Mouse (Mus musculus) left cerebral cortex, postnatal 14 days (tissue): Measurements from ENCODE around the gene Lipt2. TPM values are rescaled to one million over a fixed set of nuclear protein-coding genes. Genes with fewer than 3 reads are reported as not detected.

ENCODE experiments used
- DNase-seq, 2 experiments: peaks; one replicate each; pipeline ENCODE4 v3.0.0; 2021 to 2022; ENCODE audit warnings: low spot score in 2 of 2, mixed read lengths in 1 of 2
- intact Hi-C: fragments of 180-260 bp; cut with DNase I; formaldehyde crosslinking; loops from one replicate; pipeline ENCODE4 v1.15.1; 2025
- total RNA-seq, 2 experiments: library from RNA; stranded (reverse); gene quantifications; 2 replicates each; pipeline ENCODE4 v1.2.3; 2021

The Lipt2 gene
- total RNA-seq, 2 experiments from 2014 or later: 4.3 to 5.5 TPM

GRCm38 (mm10) chr7:100160006-100160405 lies 929 bp downstream of the Lipt2 start:
- no peak for DNase-seq

GRCm38 (mm10) chr7:100163506-100163905 lies 4.4 kb downstream of the Lipt2 start:
- no peak for DNase-seq
- intact Hi-C loops: no loop called here

More at GRCm38 (mm10) chr7:100160006-100160405, 929 bp downstream of the Lipt2 start:
- intact Hi-C loops: no loop called here

- intact Hi-C loops: no loop called here
- no peak for DNase-seq
These were observed 9.6 kb downstream of the Lipt2 start for GRCm38 (mm10) chr7:100168654-100169053.

DNA sequence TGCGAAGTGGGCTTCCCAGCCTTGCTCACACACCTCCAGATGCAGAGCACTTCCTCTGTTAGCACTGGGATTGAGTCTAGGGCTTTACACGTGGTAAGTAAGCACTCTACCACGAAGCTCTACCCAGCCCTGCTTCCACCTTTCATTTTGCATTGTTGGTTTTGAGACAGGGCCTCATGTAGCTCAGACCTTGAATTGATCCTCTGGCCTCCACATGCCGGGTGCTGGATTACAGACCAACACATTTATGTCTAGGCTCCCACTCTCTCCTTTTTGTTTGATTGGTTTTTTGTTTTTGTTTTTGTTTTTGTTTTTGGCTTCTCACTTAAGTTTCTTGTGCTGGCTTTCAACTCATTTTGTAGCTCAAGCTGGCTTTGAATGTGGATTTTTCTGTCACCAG lies 11.7 kb downstream of the Lipt2 start:
- intact Hi-C loops: no loop called here
- no peak for DNase-seq

DNA sequence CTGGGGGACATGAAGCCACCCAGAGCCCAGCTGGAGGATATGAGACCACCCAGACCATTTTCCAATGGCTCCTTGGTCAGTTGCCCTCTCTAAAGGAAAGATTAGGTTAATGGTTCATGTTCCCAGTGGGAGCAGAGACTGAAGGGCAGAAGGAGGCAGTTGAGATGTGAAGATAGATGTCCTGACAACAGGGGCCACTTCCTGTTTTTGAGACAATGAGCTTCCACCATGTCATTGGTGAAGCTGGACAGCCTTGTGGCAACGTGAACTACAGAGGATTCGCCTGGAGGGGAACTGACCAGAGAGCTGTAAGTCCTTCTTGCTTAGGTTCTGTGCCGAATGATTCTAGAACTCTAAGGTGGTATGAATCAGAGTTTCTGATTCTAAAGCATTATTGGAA lies 17.2 kb downstream of the Lipt2 start, which contains the start of gene Kcne3:
Gene Kcne3, plus strand, starts transcription at position 234 of the 400 bp plus-strand sequence.
- intact Hi-C loops: no loop called here
- DNase-seq: no peak

DNA sequence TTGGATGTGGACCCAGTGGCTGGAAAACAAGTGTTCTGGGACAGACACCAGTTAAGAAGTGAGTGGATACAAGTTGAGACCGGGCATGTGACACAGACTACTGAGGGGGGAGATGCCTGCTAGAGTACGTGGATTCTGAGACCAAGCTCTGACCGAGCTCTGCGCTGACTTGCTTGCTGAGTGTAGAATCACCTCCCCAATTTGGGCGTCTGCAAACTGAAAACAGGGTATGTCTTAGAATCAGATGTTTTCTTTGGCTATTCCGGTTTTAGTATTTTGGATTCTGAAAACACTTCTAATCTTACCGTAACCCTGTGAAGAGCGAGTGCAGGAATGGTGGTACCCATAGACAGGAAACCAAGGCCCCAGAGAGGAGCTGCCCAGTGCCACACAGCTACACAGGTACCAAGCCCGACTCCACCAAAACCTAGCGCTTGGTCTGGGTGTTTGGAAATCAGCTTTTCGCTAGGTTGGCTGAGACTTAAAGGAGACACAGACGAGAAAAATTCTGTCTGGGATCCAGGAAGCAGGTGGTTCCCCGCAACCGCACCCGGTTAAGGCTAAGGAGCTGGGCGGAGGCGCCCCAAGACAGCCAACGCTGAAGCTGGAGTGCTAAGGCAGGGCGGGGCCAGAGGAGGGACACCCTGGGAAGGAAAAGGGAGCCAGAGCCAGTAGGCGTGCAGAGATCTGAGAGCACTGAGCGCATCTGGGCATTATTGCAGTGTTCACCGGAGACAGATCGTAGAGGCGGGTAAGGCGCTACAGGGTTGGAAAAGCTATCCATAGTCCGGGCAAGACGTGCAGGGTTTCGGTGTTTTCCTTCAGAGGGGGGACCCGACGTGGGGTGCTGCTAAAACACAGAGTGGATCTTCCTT lies 19.2 kb downstream of the Lipt2 start:
- intact Hi-C loops: no loop called here
- peak; percentile 47 to 52 for DNase-seq

DNA sequence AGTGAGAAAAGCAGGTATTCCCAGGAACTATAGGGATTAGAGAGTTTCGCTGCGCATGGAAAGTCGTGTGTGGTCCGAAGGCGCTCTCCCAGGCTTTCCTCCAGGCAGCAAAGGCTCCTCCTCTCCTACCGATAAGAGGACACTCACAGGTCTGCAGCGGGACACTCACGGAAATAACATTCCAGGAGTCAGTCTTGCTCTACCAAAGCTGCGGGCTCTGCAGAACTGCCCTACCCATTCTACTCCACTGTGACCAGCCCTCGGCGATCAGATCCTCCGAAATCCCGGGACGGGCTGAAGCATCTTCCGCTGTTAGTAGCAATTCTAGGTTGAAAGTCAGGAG lies 19.8 kb downstream of the Lipt2 start:
- intact Hi-C loops: no loop called here
- no peak for DNase-seq

- no peak for DNase-seq
- intact Hi-C loops: no loop called here
These were observed 20.3 kb downstream of the Lipt2 start for GRCm38 (mm10) chr7:100179394-100179793.

DNA sequence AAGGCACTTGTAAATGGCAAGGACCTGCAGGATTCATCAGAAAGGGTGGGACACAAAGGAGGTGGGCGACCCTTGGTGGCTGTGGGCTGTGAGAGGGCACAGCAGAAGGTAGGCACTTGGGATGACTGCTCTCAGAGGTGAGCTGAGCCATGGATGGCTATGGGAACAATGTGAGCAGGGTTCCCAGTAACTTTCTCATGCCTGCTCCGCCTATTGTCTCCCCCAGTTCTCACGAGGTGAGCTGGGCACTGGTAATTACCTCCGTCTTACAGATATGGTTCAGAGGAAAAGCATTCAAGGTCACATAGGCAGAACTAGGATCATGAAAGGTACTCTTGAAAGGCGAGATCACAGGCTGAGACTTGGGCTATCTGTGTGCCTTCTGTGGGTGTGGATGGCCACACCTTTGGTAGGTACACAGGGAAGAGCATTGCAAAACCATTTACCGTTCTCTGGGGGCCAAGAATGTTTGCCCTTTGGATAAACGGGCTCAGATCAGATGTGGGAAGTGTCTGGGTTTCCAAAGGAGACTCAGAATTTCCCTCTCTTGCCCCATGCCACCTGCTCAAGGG lies 20.8 kb downstream of the Lipt2 start:
- no peak for DNase-seq
- intact Hi-C loops: no loop called here

GRCm38 (mm10) chr7:100181176-100181575 lies 22.1 kb downstream of the Lipt2 start:
- intact Hi-C loops: no loop called here
- DNase-seq: no peak

DNA sequence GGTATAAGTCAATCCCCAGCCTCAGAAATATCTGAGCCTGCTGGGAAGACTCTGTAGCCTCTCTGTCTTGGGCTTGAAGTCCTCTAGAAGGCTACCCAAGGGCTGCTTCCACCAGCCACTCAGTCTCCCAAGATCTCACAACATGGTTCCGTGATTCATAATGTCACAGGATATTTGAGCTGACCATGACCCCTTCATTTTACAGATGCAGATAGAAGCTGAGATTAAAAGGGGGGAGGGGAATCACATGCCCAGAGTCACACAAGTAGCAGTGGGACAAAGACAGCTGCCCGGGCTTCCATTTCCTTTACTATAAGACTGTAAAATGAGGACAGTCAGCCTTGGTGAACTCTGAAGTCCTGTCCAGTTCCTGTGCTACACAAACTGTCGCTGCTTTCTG lies 22.5 kb downstream of the Lipt2 start:
- DNase-seq: no peak
- intact Hi-C loops: no loop called here

DNA sequence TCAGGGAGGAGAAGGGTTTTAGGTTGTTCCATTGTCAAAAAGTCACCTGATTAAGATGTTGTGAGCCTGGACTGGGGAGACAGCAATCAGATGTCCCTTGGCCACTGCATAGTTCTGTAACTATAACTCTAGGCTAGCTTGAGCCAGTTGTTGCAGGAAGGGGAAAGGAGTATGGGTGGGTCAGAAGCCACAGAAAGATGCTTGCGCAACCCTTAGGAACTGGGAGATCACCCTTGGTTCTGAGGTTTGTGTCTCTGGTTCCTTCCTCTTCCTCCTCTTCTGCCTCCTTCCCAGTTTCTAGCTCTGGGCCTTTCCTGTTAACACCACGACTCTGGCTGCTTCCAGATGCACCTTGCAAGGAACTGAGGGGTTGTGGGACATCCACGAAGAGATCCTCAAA lies 23.3 kb downstream of the Lipt2 start:
- DNase-seq: no peak
- intact Hi-C loops: no loop called here

GRCm38 (mm10) chr7:100187601-100188000 lies 28.5 kb downstream of the Lipt2 start:
- DNase-seq: peak; percentile 57 to 59
- intact Hi-C loops: loop anchor here (5.0 kb wide), 2 partner anchors 65 to 200 kb away; partner anchors contain the start of gene Pold3

- intact Hi-C loops: loop anchor here (2.0 kb wide), 1 partner anchor 45 kb away; no protein-coding TSS in a partner anchor
- DNase-seq: no peak
These were observed 31.1 kb downstream of the Lipt2 start for GRCm38 (mm10) chr7:100190167-100190566.

DNA sequence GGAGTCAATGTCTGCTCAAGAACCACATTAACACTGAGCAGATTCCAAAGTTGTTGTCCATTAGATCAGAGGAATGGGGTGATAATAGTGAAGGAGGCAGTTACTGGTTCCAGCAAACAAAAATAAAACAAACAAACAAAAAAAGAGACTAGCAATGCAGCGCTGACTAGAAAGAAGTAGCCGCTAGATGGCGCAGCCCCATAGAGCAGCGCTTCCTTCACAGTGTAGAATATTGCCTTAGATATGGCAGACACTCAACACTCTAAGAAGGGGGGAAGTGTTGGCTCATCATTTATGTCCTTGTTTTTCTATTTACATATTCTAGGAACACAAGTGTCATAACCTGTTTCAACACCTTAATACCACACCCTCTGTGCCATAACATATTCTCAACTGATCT lies 31.7 kb downstream of the Lipt2 start:
- DNase-seq: peak; percentile 73 to 78
- intact Hi-C loops: loop anchor here (2.0 kb wide), 1 partner anchor 44 kb away; no protein-coding TSS in a partner anchor

- intact Hi-C loops: no loop called here
- DNase-seq: no peak
These were observed 42.1 kb downstream of the Lipt2 start for GRCm38 (mm10) chr7:100201191-100201590.

- DNase-seq: no peak
- intact Hi-C loops: no loop called here
These were observed 44.5 kb downstream of the Lipt2 start for GRCm38 (mm10) chr7:100203616-100204015.

- intact Hi-C loops: no loop called here
- no peak for DNase-seq
These were observed 45.8 kb downstream of the Lipt2 start for GRCm38 (mm10) chr7:100204871-100205270.

- intact Hi-C loops: no loop called here
- DNase-seq: no peak
These were observed 47.1 kb downstream of the Lipt2 start for GRCm38 (mm10) chr7:100206144-100206543.

- intact Hi-C loops: no loop called here
- DNase-seq: no peak
These were observed 48.8 kb downstream of the Lipt2 start for GRCm38 (mm10) chr7:100207886-100208285.
